Mouse (Mus musculus) hindbrain, embryonic 12.5 days (tissue): ENCODE measurements around the gene Pkmyt1. TPM values are rescaled to one million over a fixed set of nuclear protein-coding genes. Genes with fewer than 3 reads are reported as not detected.

ENCODE experiments used
- ATAC-seq: fragments of 200-750 bp; cut with Nextera tagmentation; 2 replicates; pipeline ENCODE4 v1.8.0; 2017; ENCODE audit warnings: moderate TSS enrichment; ENCODE audit not compliant: low FRiP score
- H3K27ac ChIP-seq: fragments of 300-500 bp; sonication (generic); 2 replicates; pipeline ENCODE4 v1.5.1; 2016; ENCODE audit warnings: mild to moderate bottlenecking
- H3K27me3 ChIP-seq: fragments of 300-500 bp; sonication (generic); 2 replicates; pipeline ENCODE4 v1.6.1; 2016; ENCODE audit warnings: mild to moderate bottlenecking
- H3K36me3 ChIP-seq: fragments of 300-500 bp; sonication (generic); 2 replicates; pipeline ENCODE4 v1.6.1; 2016; ENCODE audit warnings: mild to moderate bottlenecking
- H3K4me1 ChIP-seq: fragments of 300-500 bp; sonication (generic); 2 replicates; pipeline ENCODE4 v1.6.1; 2016
- H3K4me2 ChIP-seq: fragments of 300-500 bp; sonication (generic); replicated peaks from 2 replicates; pipeline ENCODE4 v1.6.1; 2016; ENCODE audit warnings: mild to moderate bottlenecking
- H3K4me3 ChIP-seq: fragments of 300-500 bp; sonication (generic); 2 replicates; pipeline ENCODE4 v1.5.1; 2016; ENCODE audit warnings: mild to moderate bottlenecking
- H3K9ac ChIP-seq: fragments of 300-500 bp; sonication (generic); 2 replicates; pipeline ENCODE4 v1.6.1; 2016; ENCODE audit warnings: mild to moderate bottlenecking, moderate library complexity
- H3K9me3 ChIP-seq: fragments of 300-500 bp; sonication (generic); replicated peaks from 2 replicates; pipeline ENCODE4 v1.6.1; 2016; ENCODE audit warnings: mild to moderate bottlenecking
- WGBS: fragments of 180-500 bp; shearing (Covaris S2); methylation state at CpG from one replicate; pipeline ENCODE4 v1.1.7; 2016; 5-methylcytosine and 5-hydroxymethylcytosine counted together
- polyA plus RNA-seq: library from polyadenylated mRNA; unstranded; fragments of >200 nt; fragmentation: Nextera tagmentation; extraction: Ambion mirVana; gene quantifications from 2 replicates; pipeline ENCODE4 v1.2.1, GENCODE M21; 2016

The Pkmyt1 gene
- polyA plus RNA-seq, 1 experiment from 2014 or later: 31.2 TPM

GRCm38 (mm10) chr17:23725477-23725876, 659 bp upstream of the Pkmyt1 start:
- Histone ChIP-seq H3K27ac (0 out of 2 replicates have a peak overlapping the region, but pooled peaks have one; percentile 35), H3K4me1 (peaks cover 5% of the 10 kb centered on the region; the same call in 1 of the 2 replicates), H3K4me3 (peak overlapping the region; percentile 88), H3K36me3 (no peaks in the 10 kb centered on the region), H3K27me3 (no peaks in the 10 kb centered on the region), H3K9me3 (no peaks in the 10 kb centered on the region), H3K9ac (no peak overlapping the region), H3K4me2 (peak overlapping the region; percentile 97)
- 64% methylated on average over 4 of the region's 4 CpGs for WGBS
- no peak; the same call in 1 of the 2 replicates for ATAC-seq

- Histone ChIP-seq H3K4me1 (peaks cover 5% of the 10 kb centered on the region; the same call in 1 of the 2 replicates), H3K4me3 (peak overlapping the region; percentile 88), H3K9ac (peak overlapping the region; percentile 82), H3K27ac (peak overlapping the region; percentile 73), H3K9me3 (no peaks in the 10 kb centered on the region), H3K36me3 (no peaks in the 10 kb centered on the region), H3K4me2 (peak overlapping the region; percentile 97), H3K27me3 (no peaks in the 10 kb centered on the region)
- WGBS: under 1% methylated on average over 20 of the region's 20 CpGs
- ATAC-seq: peak; percentile 86
Observed at GRCm38 (mm10) chr17:23726758-23727142, 614 bp downstream of the Pkmyt1 start.

GRCm38 (mm10) chr17:23730441-23730840, 4.3 kb downstream of the Pkmyt1 start:
- Histone ChIP-seq H3K9ac (no peak overlapping the region), H3K4me3 (no peak overlapping the region), H3K4me2 (no peak overlapping the region), H3K27ac (no peak overlapping the region), H3K4me1 (peaks cover 4% of the 10 kb centered on the region; the same call in 1 of the 2 replicates), H3K36me3 (peaks cover 14% of the 10 kb centered on the region; the same call in 1 of the 2 replicates), H3K9me3 (no peaks in the 10 kb centered on the region), H3K27me3 (no peaks in the 10 kb centered on the region)
- WGBS: 75% methylated on average over 1 of the region's 1 CpGs
- no peak for ATAC-seq

GRCm38 (mm10) chr17:23734341-23734740, 8.2 kb downstream of the Pkmyt1 start:
- Histone ChIP-seq H3K4me2 (no peak overlapping the region), H3K27me3 (peaks cover 6% of the 10 kb centered on the region; the same call in 1 of the 2 replicates), H3K9ac (no peak overlapping the region), H3K4me3 (no peak overlapping the region), H3K27ac (no peak overlapping the region), H3K9me3 (no peaks in the 10 kb centered on the region), H3K36me3 (peaks cover 35% of the 10 kb centered on the region), H3K4me1 (peaks cover 16% of the 10 kb centered on the region)
- ATAC-seq: no peak
- WGBS: 92% methylated on average over 1 of the region's 1 CpGs

GRCm38 (mm10) chr17:23737493-23738445, 11.6 kb downstream of the Pkmyt1 start:
- peak overlapping the region; percentile 3; the same call in 1 of the 2 replicates for H3K9ac ChIP-seq
- peaks cover 31% of the 10 kb centered on the region for H3K4me1 ChIP-seq
- no peak overlapping the region for H3K4me3 ChIP-seq
- peaks cover 33% of the 10 kb centered on the region for H3K27me3 ChIP-seq
- peak overlapping the region; percentile 93 for H3K4me2 ChIP-seq
- peaks cover 35% of the 10 kb centered on the region for H3K36me3 ChIP-seq
- no peak overlapping the region for H3K27ac ChIP-seq
- no peaks in the 10 kb centered on the region for H3K9me3 ChIP-seq
- no peak for ATAC-seq
- 58% methylated on average over 15 of the region's 15 CpGs for WGBS

GRCm38 (mm10) chr17:23738836-23739201, 12.7 kb downstream of the Pkmyt1 start:
- WGBS: 24% methylated on average over 2 of the region's 2 CpGs

GRCm38 (mm10) chr17:23739202-23740135, 13.3 kb downstream of the Pkmyt1 start:
- WGBS: under 1% methylated on average over 48 of the region's 48 CpGs
- Histone ChIP-seq H3K27ac (peak overlapping the region; percentile 81), H3K4me1 (peaks cover 31% of the 10 kb centered on the region), H3K9ac (peak overlapping the region; percentile 80), H3K4me3 (peak overlapping the region; percentile 65), H3K4me2 (peak overlapping the region; percentile 93), H3K27me3 (peaks cover 50% of the 10 kb centered on the region), H3K9me3 (no peaks in the 10 kb centered on the region), H3K36me3 (peaks cover 30% of the 10 kb centered on the region)
- peak; percentile 35 for ATAC-seq

More at GRCm38 (mm10) chr17:23738836-23739201, 12.7 kb downstream of the Pkmyt1 start:
- peaks cover 35% of the 10 kb centered on the region for H3K36me3 ChIP-seq
- peak overlapping the region; percentile 65 for H3K4me3 ChIP-seq
- ATAC-seq: no peak
- peak overlapping the region; percentile 81; the same call in 1 of the 2 replicates for H3K27ac ChIP-seq
- no peaks in the 10 kb centered on the region for H3K9me3 ChIP-seq
- peak overlapping the region; percentile 93 for H3K4me2 ChIP-seq
- H3K27me3 ChIP-seq: peaks cover 43% of the 10 kb centered on the region
- H3K9ac ChIP-seq: peak overlapping the region; percentile 80
- H3K4me1 ChIP-seq: peaks cover 31% of the 10 kb centered on the region

- Histone ChIP-seq H3K36me3 (peaks cover 24% of the 10 kb centered on the region), H3K27ac (peak overlapping the region; percentile 81), H3K4me3 (peak overlapping the region; percentile 65), H3K4me2 (peak overlapping the region; percentile 93), H3K9ac (peak overlapping the region; percentile 80), H3K4me1 (peaks cover 34% of the 10 kb centered on the region), H3K9me3 (no peaks in the 10 kb centered on the region), H3K27me3 (peaks cover 57% of the 10 kb centered on the region)
- WGBS: under 1% methylated on average over 42 of the region's 46 CpGs
- ATAC-seq: peak; percentile 83
Observed at GRCm38 (mm10) chr17:23740136-23740584, 14.0 kb downstream of the Pkmyt1 start.

- peak within 1 kb of the TSS; percentile 93 for H3K4me2 ChIP-seq
- H3K9ac ChIP-seq: peak within 1 kb of the TSS; percentile 80
- 8% methylated on average over 13 of the region's 13 CpGs for WGBS
- H3K27ac ChIP-seq: peak within 1 kb of the TSS; percentile 81
- no peak; the same call in 1 of the 2 replicates for ATAC-seq
- peaks cover 38% of the 10 kb centered on the region for H3K4me1 ChIP-seq
- peaks cover 20% of the 10 kb centered on the region for H3K36me3 ChIP-seq
- no peaks in the 10 kb centered on the region for H3K9me3 ChIP-seq
- peak within 1 kb of the TSS; percentile 65 for H3K4me3 ChIP-seq
- peaks cover 61% of the 10 kb centered on the region for H3K27me3 ChIP-seq
Observed at GRCm38 (mm10) chr17:23740598-23741021, 14.5 kb downstream of the Pkmyt1 start, which contains the start of gene Paqr4. Gene Paqr4, minus strand, starts transcription at chr17:23740867.

GRCm38 (mm10) chr17:23741359-23742209, 15.4 kb downstream of the Pkmyt1 start:
- Histone ChIP-seq H3K9me3 (no peaks in the 10 kb centered on the region), H3K27me3 (peaks cover 71% of the 10 kb centered on the region), H3K4me3 (peak overlapping the region; percentile 15; the same call in 1 of the 2 replicates), H3K4me2 (peak overlapping the region; percentile 44; the same call in 1 of the 2 replicates), H3K9ac (no peak overlapping the region), H3K27ac (no peak overlapping the region), H3K36me3 (peaks cover 14% of the 10 kb centered on the region), H3K4me1 (peaks cover 47% of the 10 kb centered on the region)
- WGBS: 45% methylated on average over 38 of the region's 38 CpGs
- ATAC-seq: no peak
